Mouse (Mus musculus): Measurements from ENCODE around the gene Dock4.

DNA sequence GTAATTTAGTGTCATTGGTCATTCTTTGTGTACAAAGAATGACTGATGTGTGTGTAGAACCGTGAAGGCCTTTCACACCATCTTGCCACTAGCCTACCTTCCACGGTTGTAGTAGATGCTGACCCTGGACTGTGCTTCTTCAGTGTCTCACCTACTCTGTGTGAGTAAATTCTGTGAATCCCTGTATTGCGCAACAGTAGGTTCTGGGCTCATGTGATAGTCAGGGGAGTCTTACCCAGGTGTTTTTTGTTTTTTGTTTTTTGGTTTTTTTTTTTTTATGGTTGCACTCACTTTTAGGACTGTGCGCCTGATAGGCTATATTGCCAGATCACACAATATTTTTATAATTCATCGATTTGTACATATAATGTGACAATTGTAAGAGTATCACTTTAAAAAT, 136.3 kb downstream of the Dock4 start:
- no peak for TF ChIP-seq ETS1 (conservative IDR thresholded peaks at IDR 0.05; ENCODE audit: low read depth, low read length)
- TF ChIP-seq MAX (IDR thresholded peaks at IDR 0.05; ENCODE audit: low read length): no peak

Measured in CH12.LX (cell line).